Mouse (Mus musculus) layer of hippocampus, postnatal 14 days (tissue): ENCODE data around the gene March6. TPM values are rescaled to one million over a fixed set of nuclear protein-coding genes. Genes with fewer than 3 reads are reported as not detected.

ENCODE experiments used
- DNase-seq, 2 experiments: peaks; one replicate each; pipeline ENCODE4 v3.0.0; 2021 to 2022; ENCODE audit warnings: low spot score in 2 of 2, mixed read lengths in 1 of 2
- total RNA-seq, 2 experiments: library from RNA; stranded (reverse); gene quantifications; 2 replicates each; pipeline ENCODE4 v1.2.3; 2021

The March6 gene
- total RNA-seq, 2 experiments from 2014 or later: 203 to 213 TPM

DNA sequence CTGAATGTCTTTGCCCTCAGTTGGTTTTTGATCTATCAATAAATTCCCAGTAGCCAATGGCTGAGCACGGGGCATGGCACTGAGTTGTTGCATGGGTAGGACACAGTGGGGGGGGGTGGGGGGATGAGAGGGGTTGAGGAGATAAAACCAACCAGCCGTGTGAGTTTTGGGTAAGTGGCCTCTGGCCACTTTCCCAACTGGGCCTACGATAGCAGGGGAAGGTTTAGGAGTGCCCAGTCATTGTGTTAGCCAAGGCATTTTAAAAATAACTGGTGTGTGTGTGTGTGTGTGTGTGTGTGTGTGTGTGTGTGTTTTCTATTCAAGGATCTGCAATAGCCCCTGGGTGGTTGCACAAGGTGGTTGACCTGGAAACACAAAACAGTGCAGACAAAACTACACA, 12.4 kb upstream of the March6 start:
- DNase-seq: no peak

DNA sequence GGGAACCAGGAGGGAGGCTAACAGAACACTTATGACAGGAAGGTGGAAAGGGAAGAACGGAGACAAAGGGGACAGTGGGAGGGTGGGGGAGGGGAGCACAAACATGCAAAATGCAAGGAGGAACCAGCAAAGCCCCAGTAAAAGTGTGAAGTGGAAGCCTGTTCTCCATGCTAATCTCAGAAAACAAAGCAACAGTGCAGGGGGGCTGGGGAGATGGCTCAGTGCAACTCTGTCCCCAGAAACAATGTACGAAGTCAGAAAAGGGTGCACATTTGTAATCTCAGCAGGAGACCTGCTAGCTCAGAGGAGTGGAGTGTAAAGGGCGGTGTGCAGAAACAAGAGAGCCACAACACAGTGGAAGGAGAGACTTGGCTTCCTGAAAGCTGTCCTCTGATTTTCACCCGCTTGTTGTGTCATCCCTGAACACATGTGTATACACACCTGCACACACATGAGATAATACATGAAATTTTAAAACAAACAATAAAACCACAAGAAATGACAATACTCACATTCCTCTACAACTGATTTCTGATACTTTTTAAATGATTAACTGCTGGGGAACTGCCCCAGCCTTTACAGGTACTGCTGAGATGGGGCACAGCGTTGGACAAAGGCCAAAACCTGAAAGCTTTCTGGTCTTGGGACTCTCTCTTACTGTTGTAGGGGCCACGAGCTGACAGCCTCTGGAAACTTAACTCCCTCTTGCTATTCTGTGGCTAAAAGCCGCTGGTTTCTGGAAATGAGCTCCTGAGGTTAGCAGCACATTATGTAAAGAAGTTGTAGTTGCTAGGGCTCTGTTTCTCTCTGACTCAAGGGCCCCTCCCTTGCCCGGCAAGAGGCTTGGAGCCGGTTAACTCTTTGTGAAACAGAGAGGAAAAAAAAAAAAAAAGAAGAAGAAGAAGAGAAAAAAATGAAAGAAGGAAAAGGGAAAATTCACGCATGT, 11.4 kb upstream of the March6 start:
- DNase-seq: no peak

- no peak for DNase-seq
Observed at GRCm38 (mm10) chr15:31540513-31540802, 9.6 kb upstream of the March6 start.

GRCm38 (mm10) chr15:31539643-31540512, 9.0 kb upstream of the March6 start:
- DNase-seq: no peak

- DNase-seq: no peak
Observed at GRCm38 (mm10) chr15:31538346-31538745, 7.5 kb upstream of the March6 start.

DNA sequence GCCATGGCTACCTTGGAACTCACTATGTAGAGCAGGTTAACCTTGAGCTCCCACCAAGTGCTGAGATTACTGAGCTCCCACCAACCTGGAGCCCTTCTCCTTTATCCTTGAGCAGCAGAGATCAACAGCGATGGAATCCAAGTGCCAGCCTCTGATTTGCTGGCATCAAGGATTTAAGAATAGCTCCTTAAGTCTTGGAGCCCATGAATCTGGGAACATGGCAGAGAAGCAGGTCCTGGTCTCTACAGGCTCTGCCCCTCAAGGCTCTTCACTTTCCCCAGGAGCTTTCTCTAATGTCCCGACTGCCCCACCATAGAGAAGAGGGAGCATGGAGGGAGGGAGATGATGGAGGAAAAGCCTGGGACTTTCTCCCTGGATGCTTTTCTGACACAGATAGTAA, 6.9 kb upstream of the March6 start:
- no peak for DNase-seq

- DNase-seq: peak; percentile 43 to 57
Observed at GRCm38 (mm10) chr15:31536051-31536737, 5.3 kb upstream of the March6 start.

DNA sequence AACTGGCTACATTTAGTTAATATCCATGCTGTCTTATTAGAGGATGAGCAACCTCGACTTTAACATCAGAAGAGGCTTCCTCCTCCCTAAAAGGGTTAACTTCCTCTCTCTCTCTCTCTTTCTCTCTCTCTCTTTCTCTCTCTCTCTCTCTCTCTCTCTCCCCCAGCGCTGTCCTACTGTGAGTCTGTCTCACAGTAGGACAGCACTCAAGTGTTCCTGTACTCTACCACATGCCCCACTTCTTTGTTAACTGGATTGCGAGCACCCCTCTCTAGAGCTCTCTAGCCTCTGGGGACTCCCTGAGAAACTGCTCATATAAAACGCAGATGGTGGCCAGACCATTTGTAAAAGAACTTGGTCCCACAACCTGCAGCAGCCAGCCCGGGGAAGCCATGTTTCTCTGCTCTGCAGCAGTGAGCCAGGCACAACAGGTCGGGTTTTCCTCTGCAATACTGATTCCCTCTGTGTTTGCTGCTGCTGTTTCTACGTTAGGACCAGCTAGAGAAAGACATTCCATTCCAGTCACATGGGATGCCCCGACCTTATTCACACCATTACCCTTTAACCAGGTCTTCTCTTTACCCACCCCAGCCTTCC, 4.5 kb upstream of the March6 start:
- DNase-seq: no peak

- no peak for DNase-seq
Observed at GRCm38 (mm10) chr15:31534421-31535258, 3.8 kb upstream of the March6 start.

GRCm38 (mm10) chr15:31533529-31533928, 2.7 kb upstream of the March6 start:
- DNase-seq: no peak

DNA sequence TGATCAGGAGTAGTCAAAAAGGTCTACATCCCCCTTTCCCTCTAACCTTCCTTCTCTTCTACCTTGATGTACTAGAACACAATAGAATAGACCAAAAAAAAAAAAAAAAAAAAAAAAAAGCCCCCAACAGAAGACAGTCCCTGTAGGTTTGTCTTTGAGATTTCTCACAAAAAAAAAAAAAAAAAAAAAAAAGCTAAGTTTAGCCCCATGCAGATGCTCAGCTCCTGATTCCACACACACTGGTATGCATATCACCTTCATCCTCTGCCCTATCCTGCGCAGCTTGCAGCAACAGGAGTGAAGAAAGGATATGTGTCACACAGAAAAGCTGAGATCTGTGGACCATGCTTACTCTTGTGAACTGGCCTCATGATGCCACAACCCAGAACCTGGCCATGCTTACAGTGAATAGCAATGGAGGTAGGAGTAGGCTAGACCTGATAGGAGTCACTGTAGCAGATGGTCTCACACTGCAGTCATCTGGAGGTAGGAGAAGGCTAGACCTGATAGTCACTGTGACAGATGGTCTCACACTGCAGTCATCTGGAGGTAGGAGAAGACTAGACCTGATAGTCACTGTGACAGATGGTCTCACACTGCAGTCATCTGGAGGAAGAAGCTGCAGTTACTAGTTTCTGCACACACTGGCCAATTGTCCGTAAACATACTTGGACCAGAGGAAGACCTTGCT, 1.6 kb upstream of the March6 start:
- DNase-seq: no peak

- DNase-seq: no peak
Observed at GRCm38 (mm10) chr15:31531446-31532330, 835 bp upstream of the March6 start.

DNA sequence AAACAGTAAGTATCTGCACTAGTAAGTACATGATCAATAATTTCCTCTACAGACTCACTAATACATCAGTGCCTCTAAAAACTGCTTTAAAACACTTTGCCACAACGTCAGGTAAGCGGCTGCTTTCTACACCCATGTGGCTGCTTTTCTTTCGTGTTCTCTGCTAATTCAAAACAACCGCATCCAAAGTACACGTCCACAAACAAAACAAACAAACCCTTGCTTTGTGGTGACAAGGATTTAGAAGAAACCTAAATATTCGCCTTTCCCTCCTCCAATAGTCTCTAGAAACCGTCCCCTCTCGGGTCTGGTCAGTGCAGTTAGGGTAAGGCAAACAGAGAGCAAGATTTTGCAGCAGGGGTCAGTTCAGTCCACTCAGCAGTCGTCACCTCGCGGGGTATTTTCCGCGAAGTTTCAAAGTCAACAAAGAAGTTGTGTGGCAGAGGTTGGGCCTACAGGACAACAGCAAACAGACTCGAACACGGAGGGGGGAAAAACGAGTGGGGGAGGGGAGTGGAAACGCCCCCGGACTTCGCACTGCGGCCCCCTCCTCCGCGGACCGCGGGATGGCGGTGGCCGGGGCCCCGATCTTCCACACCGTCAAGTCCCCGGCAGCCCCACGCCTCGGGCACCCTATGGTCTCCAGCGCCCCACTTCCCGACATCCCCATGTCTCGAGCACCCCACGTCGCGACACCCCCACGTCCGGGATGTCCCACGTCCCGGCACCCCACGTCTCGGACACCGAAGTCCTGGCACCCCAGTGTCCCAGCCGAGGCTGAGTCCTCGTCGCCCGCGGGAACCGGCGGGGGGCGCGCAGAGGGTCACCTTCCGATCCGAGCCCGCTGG, 818 bp downstream of the March6 start:
- peak in 1 of 2 experiments; percentile 41 for DNase-seq

- DNase-seq: no peak
Observed at GRCm38 (mm10) chr15:31529103-31529502, 1.8 kb downstream of the March6 start.

DNA sequence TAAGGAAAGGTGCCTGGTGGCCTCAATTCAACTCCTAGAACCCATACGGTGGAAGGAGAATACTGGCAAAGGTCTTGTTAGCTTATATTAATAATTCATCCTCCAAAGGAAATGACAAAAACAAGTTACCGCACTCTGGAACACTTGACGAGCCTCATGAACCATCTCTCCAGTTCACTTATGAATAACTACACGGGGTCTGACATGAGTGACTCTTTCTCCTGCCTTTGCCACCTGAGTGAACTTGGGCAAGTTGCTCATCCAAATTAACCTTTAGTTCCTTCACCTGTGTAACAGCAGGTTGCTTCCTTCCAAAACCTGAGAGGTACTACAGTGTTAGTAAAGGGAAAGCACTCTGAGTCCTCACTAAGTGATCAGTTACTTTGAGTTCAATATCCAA, 2.4 kb downstream of the March6 start:
- no peak for DNase-seq

GRCm38 (mm10) chr15:31526463-31526862, 4.4 kb downstream of the March6 start:
- DNase-seq: no peak

- no peak for DNase-seq
Observed at GRCm38 (mm10) chr15:31519000-31519399, 11.9 kb downstream of the March6 start.

GRCm38 (mm10) chr15:31518371-31518770, 12.5 kb downstream of the March6 start:
- no peak for DNase-seq
